Mouse (Mus musculus) embryonic facial prominence, embryonic 11.5 days (tissue): ENCODE measurements around the gene Gm45799. TPM values are rescaled to one million over a fixed set of nuclear protein-coding genes. Genes with fewer than 3 reads are reported as not detected.

Source experiments
- ATAC-seq: fragments of 200-750 bp; cut with Nextera tagmentation; replicated peaks from 2 replicates; pipeline ENCODE4 v1.8.0; 2017; ENCODE audit warnings: low read depth; ENCODE audit not compliant: insufficient number of reproducible peaks, low FRiP score, low TSS enrichment
- DNase-seq: peaks from one replicate; pipeline ENCODE4 v3.0.0-alpha.2; 2015; ENCODE audit warnings: low spot score
- H3K27ac ChIP-seq: fragments of 300-500 bp; sonication (generic); replicated peaks from 2 replicates; pipeline ENCODE4 v1.5.1; 2014; ENCODE audit warnings: mild to moderate bottlenecking, low read depth, low read length, control low read depth
- H3K27me3 ChIP-seq: fragments of 300-500 bp; sonication (generic); 2 replicates; pipeline ENCODE4 v1.6.1; 2014; ENCODE audit warnings: mild to moderate bottlenecking, low read length, moderate library complexity, mixed read lengths; ENCODE audit not compliant: control insufficient read depth, insufficient read depth
- H3K36me3 ChIP-seq: fragments of 300-500 bp; sonication (generic); replicated peaks from 2 replicates; pipeline ENCODE4 v1.6.1; 2014; ENCODE audit warnings: low read depth, mild to moderate bottlenecking, low read length, moderate library complexity, mixed read lengths; ENCODE audit not compliant: control insufficient read depth, insufficient read depth
- H3K4me1 ChIP-seq: fragments of 300-500 bp; sonication (generic); 2 replicates; pipeline ENCODE4 v1.6.1; 2014; ENCODE audit warnings: low read length, mixed read lengths; ENCODE audit not compliant: control insufficient read depth, insufficient read depth
- H3K4me2 ChIP-seq: fragments of 300-500 bp; sonication (generic); 2 replicates; pipeline ENCODE4 v1.6.1; 2014; ENCODE audit warnings: low read depth, mild to moderate bottlenecking, control low read depth, low read length, moderate library complexity
- H3K4me3 ChIP-seq: fragments of 300-500 bp; sonication (generic); 2 replicates; pipeline ENCODE4 v1.5.1; 2014; ENCODE audit warnings: low read depth, low read length, control low read depth
- H3K9ac ChIP-seq: fragments of 300-500 bp; sonication (generic); replicated peaks from 2 replicates; pipeline ENCODE4 v1.6.1; 2014; ENCODE audit warnings: mild to moderate bottlenecking, control low read depth, low read length
- H3K9me3 ChIP-seq: fragments of 300-500 bp; sonication (generic); replicated peaks from 2 replicates; pipeline ENCODE4 v1.6.1; 2016; ENCODE audit warnings: mild to moderate bottlenecking, low read length, inconsistent platforms, mixed read lengths; ENCODE audit not compliant: control insufficient read depth
- WGBS: fragments of 180-500 bp; shearing (Covaris S2); extraction: QIAGEN DNeasy Blood & Tissue Kit; methylation state at CpG from one replicate; pipeline ENCODE4 v1.1.7; 2014; 5-methylcytosine and 5-hydroxymethylcytosine counted together
- polyA plus RNA-seq: library from polyadenylated mRNA; unstranded; fragments of >200 nt; fragmentation: Nextera tagmentation; extraction: Ambion mirVana; gene quantifications from 2 replicates; pipeline ENCODE4 v1.2.1, GENCODE M21; 2014

Gm45799 gene
- polyA plus RNA-seq, 1 experiment from 2014 or later = 7.7 TPM

DNA sequence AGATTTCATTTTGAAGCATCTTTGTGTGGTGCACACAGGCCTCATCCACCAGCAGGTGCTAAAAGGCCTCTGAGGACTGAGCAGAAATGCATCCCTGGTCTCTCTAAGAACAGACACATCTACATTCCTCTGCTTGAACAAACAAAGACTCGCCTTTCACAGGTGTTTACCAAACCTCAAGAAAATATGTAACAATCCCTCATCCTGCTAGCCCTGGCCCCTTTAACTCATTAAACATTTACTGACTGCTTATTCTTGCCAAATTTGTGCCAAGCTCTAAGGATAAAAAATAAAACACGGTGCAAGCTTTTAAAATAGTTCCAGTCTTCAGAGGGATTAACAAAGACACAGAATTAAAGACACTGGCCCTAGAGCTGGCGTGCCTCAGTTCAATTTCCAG, 20.7 kb upstream of the Gm45799 start:
- WGBS = 83% methylated on average over 3 of the region's 3 CpGs

DNA sequence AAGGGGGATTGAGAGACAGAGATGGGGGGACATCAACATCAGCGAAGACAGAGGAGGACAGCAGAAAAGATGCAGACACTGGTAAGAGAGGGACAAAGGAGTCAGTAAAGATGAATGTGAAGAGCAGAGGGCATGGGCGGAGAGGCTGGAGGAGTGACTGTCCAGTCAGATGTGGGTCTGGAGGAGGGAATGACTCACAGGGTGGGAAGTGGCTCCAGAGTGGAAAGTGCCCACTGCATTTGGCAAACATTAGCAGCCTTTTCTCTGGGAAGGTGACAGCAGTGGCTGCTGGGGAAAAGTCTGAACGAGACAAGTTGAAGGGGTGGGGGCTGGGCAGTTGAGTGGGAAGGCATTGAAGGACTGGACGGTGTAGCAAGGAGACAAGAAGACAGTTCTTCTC, 19.3 kb upstream of the Gm45799 start:
- ATAC-seq = no peak
- H3K4me2 ChIP-seq = no peak overlapping the region
- H3K9ac ChIP-seq = no peak overlapping the region
- no peaks in the 10 kb centered on the region for H3K4me1 ChIP-seq
- no peaks in the 10 kb centered on the region for H3K9me3 ChIP-seq
- DNase-seq = no peak
- no peaks in the 10 kb centered on the region; the same call in 1 of the 2 replicates for H3K36me3 ChIP-seq
- H3K27ac ChIP-seq = no peak overlapping the region
- no peak overlapping the region for H3K4me3 ChIP-seq
- 76% methylated on average over 4 of the region's 4 CpGs for WGBS
- H3K27me3 ChIP-seq = no peaks in the 10 kb centered on the region

More for the DNA sequence above, 20.7 kb upstream of the Gm45799 start:
- ATAC-seq (no peak), DNase-seq (no peak)
- H3K9ac ChIP-seq = no peak overlapping the region
- no peaks in the 10 kb centered on the region for H3K4me1 ChIP-seq
- no peaks in the 10 kb centered on the region for H3K9me3 ChIP-seq
- no peak overlapping the region for H3K4me2 ChIP-seq
- no peak overlapping the region for H3K27ac ChIP-seq
- no peaks in the 10 kb centered on the region; the same call in 1 of the 2 replicates for H3K36me3 ChIP-seq
- H3K27me3 ChIP-seq = no peaks in the 10 kb centered on the region
- no peak overlapping the region for H3K4me3 ChIP-seq

DNA sequence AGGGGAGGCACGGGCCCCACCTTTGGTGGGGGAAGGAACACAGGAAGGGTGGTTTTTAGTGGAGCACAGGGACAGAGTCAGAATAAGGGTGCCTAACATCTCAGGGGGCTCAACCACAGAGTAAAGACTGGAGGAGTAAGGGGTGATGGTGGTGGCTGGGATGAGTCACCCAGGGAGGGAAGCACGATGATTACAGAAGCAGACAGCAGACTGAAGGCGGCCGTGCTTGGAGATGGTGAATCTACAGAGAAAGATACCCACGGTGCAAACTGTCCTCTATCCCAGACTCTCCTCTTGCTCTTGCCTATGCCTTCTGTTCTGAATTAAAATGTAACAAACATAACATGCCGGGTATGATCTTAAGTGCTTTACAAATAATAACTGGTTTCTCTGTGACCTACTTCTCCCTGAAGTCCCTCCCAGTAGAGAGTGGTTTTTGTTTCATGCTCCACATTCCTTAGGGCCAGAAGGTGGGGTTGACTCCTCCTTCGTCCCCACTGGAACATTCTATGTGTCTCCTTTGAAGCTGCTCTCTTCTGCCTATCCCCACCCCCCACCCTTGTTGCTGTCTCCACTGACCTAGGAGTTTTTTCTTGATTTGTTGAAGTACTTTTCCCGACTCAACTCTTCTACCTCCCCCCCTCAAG, 18.6 kb upstream of the Gm45799 start:
- Histone ChIP-seq H3K4me2 (no peak overlapping the region), H3K36me3 (no peaks in the 10 kb centered on the region; the same call in 1 of the 2 replicates), H3K9ac (no peak overlapping the region), H3K4me3 (no peak overlapping the region), H3K9me3 (no peaks in the 10 kb centered on the region), H3K4me1 (no peaks in the 10 kb centered on the region), H3K27me3 (no peaks in the 10 kb centered on the region), H3K27ac (no peak overlapping the region)
- ATAC-seq (no peak), DNase-seq (no peak)
- 79% methylated on average over 8 of the region's 8 CpGs for WGBS

DNA sequence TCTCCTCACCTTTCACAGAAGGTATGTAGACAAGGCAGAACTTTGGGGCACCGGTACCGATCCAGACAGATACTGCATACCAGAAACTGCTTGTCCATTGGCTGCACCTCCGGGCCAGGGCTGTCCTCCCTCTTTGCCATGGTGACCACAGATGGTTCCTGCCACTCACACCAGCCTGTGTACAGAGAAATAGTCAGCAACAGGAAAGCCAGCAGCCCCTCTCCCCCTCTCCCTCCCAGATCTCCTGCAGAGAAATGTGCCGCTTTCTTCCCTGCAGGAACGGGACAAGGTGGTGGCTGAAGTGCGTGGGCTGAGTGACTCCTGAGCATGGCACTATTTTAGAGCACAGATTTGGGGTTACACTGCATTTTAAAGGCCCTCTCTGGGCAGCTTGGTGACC, 15.0 kb upstream of the Gm45799 start:
- ATAC-seq (no peak), DNase-seq (no peak)
- H3K4me2 ChIP-seq = no peak overlapping the region
- no peaks in the 10 kb centered on the region for H3K4me1 ChIP-seq
- no peak overlapping the region for H3K27ac ChIP-seq
- H3K9ac ChIP-seq = no peak overlapping the region
- no peaks in the 10 kb centered on the region for H3K27me3 ChIP-seq
- no peak overlapping the region for H3K4me3 ChIP-seq
- no peaks in the 10 kb centered on the region for H3K9me3 ChIP-seq
- WGBS = 81% methylated on average over 6 of the region's 6 CpGs
- no peaks in the 10 kb centered on the region for H3K36me3 ChIP-seq

DNA sequence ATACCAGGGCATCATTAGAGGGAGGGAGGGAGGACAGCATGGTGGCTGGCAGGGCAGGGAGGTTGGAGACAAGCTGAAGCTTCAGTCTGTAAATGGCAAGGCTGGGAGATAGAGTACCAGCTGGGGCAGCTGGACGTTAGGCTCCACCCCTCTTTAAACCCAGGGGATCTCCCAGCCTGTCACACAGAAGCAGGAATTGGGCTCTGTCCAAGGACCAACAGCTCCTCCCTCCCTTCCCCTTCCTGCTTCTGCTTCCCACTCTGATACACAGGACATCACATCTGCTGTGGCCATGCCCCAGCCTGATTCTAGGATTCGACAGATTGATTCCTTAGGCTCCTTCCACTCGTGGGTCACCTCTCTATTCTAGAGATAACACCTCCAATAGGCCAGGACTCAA, 11.7 kb upstream of the Gm45799 start:
- no peak overlapping the region for H3K27ac ChIP-seq
- no peaks in the 10 kb centered on the region for H3K9me3 ChIP-seq
- no peak overlapping the region for H3K9ac ChIP-seq
- DNase-seq (no peak), ATAC-seq (no peak)
- WGBS = 29% methylated on average over 3 of the region's 3 CpGs
- H3K36me3 ChIP-seq = no peaks in the 10 kb centered on the region
- no peaks in the 10 kb centered on the region for H3K27me3 ChIP-seq
- no peak overlapping the region for H3K4me2 ChIP-seq
- H3K4me3 ChIP-seq = no peak overlapping the region
- H3K4me1 ChIP-seq = no peaks in the 10 kb centered on the region

DNA sequence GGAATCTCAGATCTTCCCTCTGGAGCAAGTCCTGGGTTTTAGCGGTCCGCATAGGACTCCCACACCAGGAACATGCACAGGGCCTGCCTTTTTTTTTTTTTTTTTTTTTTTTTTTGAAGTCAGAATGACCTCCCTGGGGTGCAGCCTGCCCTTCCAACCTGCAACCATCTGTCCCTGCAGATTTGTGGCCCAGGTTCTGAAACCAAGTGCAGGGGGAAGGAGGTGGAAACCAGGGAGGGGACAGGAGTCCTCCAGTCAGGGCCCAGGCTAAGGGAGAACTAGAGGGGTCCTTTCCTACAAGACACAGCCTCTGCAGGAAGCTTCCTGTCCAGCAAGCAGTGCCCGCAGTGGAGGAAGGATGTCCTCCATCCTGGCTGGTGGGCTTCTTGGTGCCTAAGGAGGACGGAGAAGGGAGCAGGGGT, 7.8 kb upstream of the Gm45799 start:
- ATAC-seq (no peak), DNase-seq (peak; percentile 16)
- no peaks in the 10 kb centered on the region; the same call in 1 of the 2 replicates for H3K36me3 ChIP-seq
- no peaks in the 10 kb centered on the region for H3K27me3 ChIP-seq
- H3K4me2 ChIP-seq = peak overlapping the region; percentile 81
- 19% methylated on average over 4 of the region's 4 CpGs for whole genome bisulfite sequencing
- H3K9me3 ChIP-seq = no peaks in the 10 kb centered on the region
- H3K4me3 ChIP-seq = peak overlapping the region; percentile 86
- H3K9ac ChIP-seq = peak overlapping the region; percentile 83
- no peaks in the 10 kb centered on the region for H3K4me1 ChIP-seq
- no peak overlapping the region for H3K27ac ChIP-seq

DNA sequence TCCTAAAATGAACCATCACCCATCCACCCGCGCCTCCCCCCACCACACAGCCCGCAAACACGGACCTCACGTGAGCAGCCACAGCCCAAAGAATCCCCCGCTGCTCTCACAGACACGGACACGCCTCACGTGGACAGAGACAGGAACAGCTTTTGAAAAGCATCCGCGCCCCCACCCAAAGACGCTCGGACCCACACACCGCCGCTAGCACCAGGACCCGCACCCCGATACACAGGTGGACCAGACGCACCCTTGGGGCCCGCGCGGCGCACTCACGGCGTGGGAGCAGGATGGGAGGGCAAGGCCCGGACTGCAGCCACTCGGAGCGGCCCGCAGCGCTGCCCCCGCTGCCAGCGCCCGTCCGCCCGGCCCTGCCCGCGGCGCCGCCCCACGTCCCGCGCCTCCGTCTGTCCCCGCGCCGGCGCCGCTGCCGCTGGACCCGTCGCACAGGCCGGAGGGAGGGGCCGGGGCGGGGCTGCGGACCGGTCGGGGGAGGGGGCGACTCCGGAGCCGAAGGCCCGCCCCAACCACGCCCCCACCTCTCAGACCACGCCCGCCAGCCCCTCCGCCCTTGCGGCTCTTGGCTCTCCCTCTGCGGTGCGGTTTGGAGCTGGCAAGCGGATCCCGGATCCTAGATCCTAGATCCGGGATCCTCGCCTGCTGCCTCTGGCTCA, 7.1 kb upstream of the Gm45799 start, which contains the start of gene Trim3:
Trim3 (minus strand) TSS at position 445 of the 674 bp plus-strand sequence.
- Histone ChIP-seq H3K4me2 (peak within 1 kb of the TSS; percentile 81), H3K9me3 (no peaks in the 10 kb centered on the region), H3K27me3 (no peaks in the 10 kb centered on the region), H3K4me1 (no peaks in the 10 kb centered on the region), H3K4me3 (peak within 1 kb of the TSS; percentile 86), H3K9ac (peak within 1 kb of the TSS; percentile 83), H3K36me3 (no peaks in the 10 kb centered on the region; the same call in 1 of the 2 replicates), H3K27ac (no peak within 1 kb of the TSS)
- under 1% methylated on average over 57 of the region's 71 CpGs for WGBS
- ATAC-seq (peak; percentile 89), DNase-seq (peak; percentile 92)

DNA sequence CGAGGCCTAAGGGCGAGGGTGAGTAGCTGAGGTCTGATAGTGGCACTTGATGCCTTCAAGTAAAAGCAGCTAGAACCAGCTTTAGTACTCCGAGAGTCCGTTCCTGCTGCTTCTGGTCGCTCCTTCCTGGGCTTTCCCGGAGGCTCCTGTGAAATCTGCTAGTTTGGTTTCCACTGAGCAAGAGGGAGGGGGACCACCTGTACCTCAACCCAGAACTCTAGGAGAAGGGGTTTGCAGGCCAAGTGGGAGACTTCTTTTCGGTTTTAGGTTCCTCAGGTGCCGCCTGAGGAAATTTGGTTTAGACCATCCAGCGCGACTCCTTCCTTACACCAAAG, 6.6 kb upstream of the Gm45799 start:
- no peaks in the 10 kb centered on the region for H3K27me3 ChIP-seq
- no peaks in the 10 kb centered on the region; the same call in 1 of the 2 replicates for H3K36me3 ChIP-seq
- H3K27ac ChIP-seq = no peak overlapping the region
- H3K4me2 ChIP-seq = peak overlapping the region; percentile 81
- DNase-seq (no peak), ATAC-seq (no peak)
- H3K9me3 ChIP-seq = no peaks in the 10 kb centered on the region
- H3K9ac ChIP-seq = peak overlapping the region; percentile 83
- peak overlapping the region; percentile 86 for H3K4me3 ChIP-seq
- no peaks in the 10 kb centered on the region for H3K4me1 ChIP-seq
- 4% methylated on average over 10 of the region's 10 CpGs for WGBS
